Mouse (Mus musculus) E14TG2a.4 (cell line): ENCODE data around the gene Kmt2a.

Experiments used
- H3K27me3 ChIP-seq: 2 replicates; pipeline ENCODE4 v1.6.1; 2014; ENCODE audit warnings: low read length, control low read depth; ENCODE audit not compliant: insufficient read depth
- H3K36me3 ChIP-seq: 2 replicates; pipeline ENCODE4 v1.6.1; 2014; ENCODE audit warnings: low read length, control low read depth; ENCODE audit not compliant: insufficient read depth
- H3K4me1 ChIP-seq: replicated peaks from 2 replicates; pipeline ENCODE4 v1.6.1; 2014; ENCODE audit warnings: low read depth, low read length, control low read depth
- H3K4me3 ChIP-seq: replicated peaks from 2 replicates; pipeline ENCODE4 v1.5.1; 2014; ENCODE audit warnings: mild to moderate bottlenecking, low read length
- H3K9me3 ChIP-seq: 2 replicates; pipeline ENCODE4 v1.6.1; 2014; ENCODE audit warnings: low read length, control low read depth
- CTCF ChIP-seq: conservative IDR thresholded peaks from 2 replicates; pipeline ENCODE4 v1.5.1; 2014; ENCODE audit warnings: low read length
- NANOG ChIP-seq: IDR thresholded peaks from 2 replicates; pipeline ENCODE4 v1.6.1; 2014; ENCODE audit warnings: borderline replicate concordance, low read length, mixed read lengths
- POU5F1 ChIP-seq: IDR thresholded peaks from 2 replicates; pipeline ENCODE4 v1.6.1; 2014; ENCODE audit warnings: low read length, borderline replicate concordance

Kmt2a gene

DNA sequence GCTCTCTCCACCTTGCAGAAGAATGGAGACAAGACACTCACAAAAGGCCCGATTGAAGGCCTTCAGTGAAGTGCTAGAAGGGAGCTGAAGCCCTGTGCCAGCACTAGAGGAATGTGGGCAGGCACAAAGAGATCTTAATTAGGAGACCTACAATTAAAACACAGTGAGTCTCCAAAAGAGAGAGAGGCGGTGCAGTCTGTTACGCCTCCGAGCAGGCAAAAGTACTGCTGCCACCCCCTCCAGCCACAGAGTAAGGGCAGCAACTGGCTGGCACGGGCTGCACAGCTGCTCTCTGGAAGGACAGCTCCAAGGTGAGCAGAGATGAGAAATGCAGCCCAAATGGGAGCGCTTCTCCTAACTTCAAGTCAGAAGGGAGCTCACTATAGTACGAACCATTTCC lies 5.6 kb downstream of the Kmt2a start:
- 0 out of 2 replicates have a peak overlapping the region, but pooled peaks have one; percentile 1 for H3K4me3 ChIP-seq
- TF ChIP-seq NANOG (no peak), POU5F1 (no peak), CTCF (no peak)

DNA sequence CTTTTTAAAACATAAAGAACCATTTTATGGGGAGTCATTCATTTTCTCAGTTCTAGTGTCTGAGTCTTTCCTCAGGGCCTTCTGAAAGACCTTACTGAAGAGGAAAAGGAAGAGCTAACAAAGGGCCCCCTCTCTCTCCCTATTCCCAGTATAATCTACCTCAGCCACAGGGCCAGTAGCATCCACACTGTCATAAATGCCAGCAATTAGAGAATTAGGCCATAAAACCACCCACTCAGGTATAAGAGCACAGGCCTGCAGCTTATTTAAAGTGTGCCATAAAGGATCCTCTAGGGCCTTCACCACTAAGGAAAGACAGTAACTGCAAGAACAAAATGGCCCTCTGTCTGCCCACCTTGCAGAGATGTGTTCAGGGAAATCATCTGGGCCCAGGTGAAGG lies 6.9 kb downstream of the Kmt2a start:
- no peak for TF ChIP-seq CTCF
- no peak for TF ChIP-seq NANOG
- no peak for TF ChIP-seq POU5F1
- H3K9me3 ChIP-seq: no peaks in the 10 kb centered on the region
- peaks cover 52% of the 10 kb centered on the region for H3K4me1 ChIP-seq
- H3K4me3 ChIP-seq: no peak overlapping the region
- no peaks in the 10 kb centered on the region for H3K27me3 ChIP-seq
- H3K36me3 ChIP-seq: peaks cover 71% of the 10 kb centered on the region

More for the DNA sequence above, 5.6 kb downstream of the Kmt2a start:
- H3K9me3 ChIP-seq: no peaks in the 10 kb centered on the region
- peaks cover 56% of the 10 kb centered on the region for H3K4me1 ChIP-seq
- no peaks in the 10 kb centered on the region for H3K27me3 ChIP-seq
- peaks cover 59% of the 10 kb centered on the region for H3K36me3 ChIP-seq

DNA sequence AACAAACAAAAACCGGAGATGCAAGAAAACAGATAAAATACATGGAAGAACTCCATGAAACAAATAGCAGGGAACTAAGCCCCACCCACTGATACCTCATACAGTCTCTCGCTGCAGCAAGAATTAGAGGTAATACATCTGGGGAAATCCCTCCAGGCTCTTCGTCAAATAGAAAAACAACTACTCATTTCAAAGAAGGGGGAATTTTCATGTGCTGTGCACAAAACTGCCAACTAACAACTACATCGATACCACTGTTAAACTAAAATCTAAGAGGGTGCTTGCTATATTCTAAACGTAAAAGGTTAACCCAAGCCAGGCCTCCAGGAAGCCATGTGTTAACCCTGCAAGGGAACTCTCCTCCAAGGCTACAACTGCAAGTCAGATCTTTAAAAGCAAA lies 7.4 kb downstream of the Kmt2a start:
- Histone ChIP-seq H3K27me3 (no peaks in the 10 kb centered on the region), H3K4me3 (no peak overlapping the region), H3K4me1 (peaks cover 52% of the 10 kb centered on the region), H3K9me3 (no peaks in the 10 kb centered on the region), H3K36me3 (peaks cover 73% of the 10 kb centered on the region)
- TF ChIP-seq CTCF (no peak), POU5F1 (no peak), NANOG (no peak)

DNA sequence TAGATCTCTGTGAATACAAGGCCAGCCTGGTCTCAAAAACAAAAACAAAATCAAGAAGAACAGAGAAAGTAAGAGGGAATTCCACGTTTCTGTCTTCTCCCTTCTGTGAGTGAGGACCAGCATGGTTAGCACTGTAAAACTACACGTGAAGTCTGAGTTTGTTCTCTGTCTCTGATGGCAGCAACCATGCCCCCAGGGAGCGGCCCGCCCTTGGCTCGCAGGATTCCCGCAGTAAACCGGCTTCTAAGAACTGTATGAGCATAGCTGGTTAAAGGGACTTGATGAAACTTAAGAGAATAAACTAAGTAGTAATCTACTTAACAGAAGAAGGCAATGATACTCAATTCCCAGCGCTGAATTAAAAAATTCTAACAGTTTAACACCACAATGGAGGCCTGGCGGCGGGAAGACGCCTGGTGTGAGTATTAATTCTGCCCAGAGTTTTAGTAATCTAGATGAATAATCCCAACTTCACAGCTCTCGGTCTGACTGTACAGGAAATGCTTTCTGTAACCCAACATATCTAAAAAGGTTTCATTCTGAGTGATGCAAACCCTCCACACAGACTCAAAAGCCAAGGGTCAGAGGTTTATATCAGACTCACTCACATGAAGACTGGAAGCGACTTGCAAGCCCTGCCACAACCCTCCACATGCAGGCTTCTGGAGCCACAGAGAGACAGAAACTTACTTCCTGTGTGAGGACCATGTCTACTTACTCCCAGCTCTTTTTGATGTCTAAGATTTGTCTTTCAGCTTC lies 12.6 kb downstream of the Kmt2a start:
- Histone ChIP-seq H3K4me3 (no peak overlapping the region), H3K4me1 (peaks cover 47% of the 10 kb centered on the region), H3K27me3 (no peaks in the 10 kb centered on the region), H3K9me3 (no peaks in the 10 kb centered on the region), H3K36me3 (peaks cover 85% of the 10 kb centered on the region)
- TF ChIP-seq POU5F1 (no peak), CTCF (no peak), NANOG (no peak)

DNA sequence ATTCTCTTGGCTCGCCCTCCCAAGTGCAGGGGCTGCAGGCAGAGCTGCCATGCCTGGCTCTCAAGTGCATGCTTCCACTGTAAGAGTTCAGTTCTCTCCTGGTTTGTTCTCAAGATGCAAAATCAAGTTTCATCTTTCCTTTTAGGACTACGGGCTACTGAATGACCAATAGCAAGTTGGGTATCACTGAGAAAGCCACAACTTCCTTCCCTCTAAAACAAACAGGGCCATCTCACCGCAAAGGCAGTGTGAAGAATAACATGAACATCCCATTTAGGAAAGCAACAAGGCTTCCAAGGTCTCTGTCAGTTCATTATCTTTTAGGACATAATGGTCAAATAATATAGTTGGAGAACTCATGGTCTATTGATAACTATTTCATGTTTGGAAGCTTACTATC lies 13.4 kb downstream of the Kmt2a start:
- no peaks in the 10 kb centered on the region for H3K27me3 ChIP-seq
- TF ChIP-seq POU5F1: no peak
- TF ChIP-seq CTCF: no peak
- TF ChIP-seq NANOG: no peak
- peaks cover 7% of the 10 kb centered on the region for H3K9me3 ChIP-seq
- peaks cover 86% of the 10 kb centered on the region for H3K36me3 ChIP-seq
- H3K4me1 ChIP-seq: peaks cover 47% of the 10 kb centered on the region
- H3K4me3 ChIP-seq: no peak overlapping the region

DNA sequence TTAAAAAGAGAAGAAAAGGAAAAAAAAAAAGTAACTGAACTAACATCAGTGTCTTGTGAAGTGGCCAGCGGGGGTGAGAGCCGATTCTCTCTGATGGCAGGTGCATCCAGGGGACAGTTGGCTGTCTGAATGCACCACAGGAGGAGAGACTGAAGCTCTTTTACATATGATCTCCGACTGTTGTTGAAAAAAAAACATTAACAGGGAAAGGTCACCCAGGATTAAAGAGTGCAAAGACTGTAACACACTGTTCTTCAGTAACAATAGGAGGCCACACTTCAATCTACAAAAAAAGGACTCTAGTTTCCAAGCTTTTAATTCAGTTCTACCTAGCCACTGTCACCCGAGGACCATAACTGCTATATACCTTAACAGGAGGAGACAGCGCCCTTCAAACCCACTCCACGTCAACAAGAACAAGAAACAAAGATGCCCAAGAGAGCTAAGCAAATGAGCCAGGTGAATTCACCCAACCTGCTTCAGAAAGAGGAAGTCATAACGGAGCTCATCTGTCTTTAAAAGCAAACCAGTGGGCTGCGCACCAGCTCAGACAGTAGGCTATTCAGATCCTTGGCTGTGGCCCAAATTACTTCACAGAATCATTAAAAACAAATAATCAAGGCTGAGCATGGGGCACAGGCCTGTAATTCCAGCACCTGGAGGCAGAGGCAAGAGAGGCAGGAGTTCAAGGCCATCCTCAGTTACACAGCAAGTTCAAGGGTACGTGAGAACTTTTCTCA lies 14.4 kb downstream of the Kmt2a start:
- Histone ChIP-seq H3K4me3 (no peak overlapping the region), H3K36me3 (peaks cover 89% of the 10 kb centered on the region), H3K9me3 (peaks cover 17% of the 10 kb centered on the region), H3K4me1 (peaks cover 47% of the 10 kb centered on the region), H3K27me3 (no peaks in the 10 kb centered on the region)
- TF ChIP-seq CTCF (no peak), POU5F1 (no peak), NANOG (no peak)

DNA sequence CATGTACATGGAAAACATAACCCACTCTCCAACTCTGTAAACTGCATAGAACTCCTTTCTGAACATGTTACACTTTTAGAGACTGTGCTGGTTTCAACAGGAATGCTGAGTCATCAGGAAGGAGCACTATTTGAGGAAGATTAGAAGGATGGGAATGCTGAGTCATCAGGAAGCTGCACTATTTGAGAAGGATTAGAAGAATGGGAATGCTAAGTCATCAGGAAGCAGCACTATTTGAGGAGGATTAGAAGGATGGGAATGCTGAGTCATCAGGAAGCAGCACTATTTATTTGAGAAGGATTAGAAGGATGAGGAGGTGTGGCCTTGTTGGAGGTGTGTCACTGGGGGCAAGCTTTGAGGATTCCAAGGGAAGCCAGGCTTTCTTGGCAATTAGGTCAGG lies 20.0 kb downstream of the Kmt2a start:
- Histone ChIP-seq H3K4me3 (no peak overlapping the region), H3K27me3 (no peaks in the 10 kb centered on the region), H3K9me3 (peaks cover 33% of the 10 kb centered on the region), H3K36me3 (peaks cover 74% of the 10 kb centered on the region), H3K4me1 (peaks cover 14% of the 10 kb centered on the region)
- TF ChIP-seq NANOG (no peak), CTCF (no peak), POU5F1 (no peak)

DNA sequence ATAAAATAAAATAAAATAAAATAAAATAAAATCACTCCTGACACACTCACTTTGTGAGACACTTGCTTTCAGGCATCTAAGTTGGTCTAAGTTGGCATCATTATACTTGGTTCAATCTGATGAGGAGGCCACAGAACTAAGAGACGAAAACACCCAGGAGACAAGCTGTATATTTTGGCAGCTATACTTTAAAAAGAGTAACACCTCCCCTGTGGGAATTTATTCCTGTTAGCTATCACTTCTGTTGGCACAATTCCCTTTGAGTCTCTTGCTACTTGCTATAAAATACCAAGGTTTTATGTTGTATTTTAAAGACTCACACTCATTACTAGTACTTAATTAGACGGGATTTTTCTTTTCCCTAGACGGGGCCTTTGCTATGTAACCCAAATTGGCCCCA lies 22.4 kb downstream of the Kmt2a start:
- H3K4me1 ChIP-seq: peaks cover 10% of the 10 kb centered on the region
- no peak for TF ChIP-seq NANOG
- no peak for TF ChIP-seq CTCF
- TF ChIP-seq POU5F1: no peak

More for the DNA sequence above, 22.4 kb downstream of the Kmt2a start:
- no peaks in the 10 kb centered on the region for H3K27me3 ChIP-seq
- H3K4me3 ChIP-seq: no peak overlapping the region
- peaks cover 33% of the 10 kb centered on the region for H3K9me3 ChIP-seq
- peaks cover 50% of the 10 kb centered on the region for H3K36me3 ChIP-seq
